Mouse (Mus musculus): ENCODE results near the gene Ick. TPM values are rescaled to one million over a fixed set of nuclear protein-coding genes. Genes with fewer than 3 reads are reported as not detected.
"Not testable (repeated sequence)": the region's sequence is repeated elsewhere in the genome, so short reads cannot be mapped to it uniquely, and the experiment has no call there.

Ick gene
- total RNA-seq, 2 experiments from 2014 or later: 13.7 to 15.3 TPM

- intact Hi-C loops (cut with DNase I): no loop called here
Observed at GRCm38 (mm10) chr9:78138044-78138676, 29.2 kb downstream of the Ick start.

GRCm38 (mm10) chr9:78139463-78139862 lies 30.5 kb downstream of the Ick start:
- intact Hi-C loops (cut with DNase I): no loop called here
- peak in 1 of 2 experiments; percentile 45 for DNase-seq

More at GRCm38 (mm10) chr9:78138044-78138676, 29.2 kb downstream of the Ick start:
- DNase-seq: peak; percentile 49 to 55

GRCm38 (mm10) chr9:78146099-78146498 lies 37.1 kb downstream of the Ick start:
- no peak for DNase-seq
- intact Hi-C loops (cut with DNase I): no loop called here

GRCm38 (mm10) chr9:78146627-78147026 lies 37.6 kb downstream of the Ick start:
- intact Hi-C loops (cut with DNase I): no loop called here

GRCm38 (mm10) chr9:78148149-78148548 lies 39.2 kb downstream of the Ick start:
- DNase-seq: no peak
- intact Hi-C loops (cut with DNase I): no loop called here

More at GRCm38 (mm10) chr9:78146627-78147026, 37.6 kb downstream of the Ick start:
- no peak for DNase-seq

- DNase-seq; intact Hi-C loops (cut with DNase I): not testable (repeated sequence)
Observed at GRCm38 (mm10) chr9:78149770-78150169, 40.8 kb downstream of the Ick start.

- intact Hi-C loops (cut with DNase I): loop anchor here (1.0 kb wide), 1 partner anchor 41 kb away; no protein-coding TSS in a partner anchor
- no peak for DNase-seq
Observed at GRCm38 (mm10) chr9:78154211-78154977, 45.4 kb downstream of the Ick start.

- no peak for DNase-seq
- intact Hi-C loops (cut with DNase I): no loop called here
Observed at GRCm38 (mm10) chr9:78157221-78157620, 48.2 kb downstream of the Ick start.

GRCm38 (mm10) chr9:78163291-78163690 lies 54.3 kb downstream of the Ick start:
- intact Hi-C loops (cut with DNase I): no loop called here
- no peak for DNase-seq

- intact Hi-C loops (cut with DNase I): no loop called here
Observed at GRCm38 (mm10) chr9:78164741-78165140, 55.7 kb downstream of the Ick start.

GRCm38 (mm10) chr9:78165454-78165853 lies 56.5 kb downstream of the Ick start:
- intact Hi-C loops (cut with DNase I): no loop called here
- no peak for DNase-seq

More at GRCm38 (mm10) chr9:78164741-78165140, 55.7 kb downstream of the Ick start:
- no peak for DNase-seq

- DNase-seq: no peak
- intact Hi-C loops (cut with DNase I): no loop called here
Observed at GRCm38 (mm10) chr9:78166694-78167452, 57.9 kb downstream of the Ick start.

- no peak for DNase-seq
- intact Hi-C loops (cut with DNase I): no loop called here
Observed at GRCm38 (mm10) chr9:78167453-78167969, 58.5 kb downstream of the Ick start.

- intact Hi-C loops (cut with DNase I): no loop called here
- no peak for DNase-seq
Observed at GRCm38 (mm10) chr9:78168864-78169263, 59.9 kb downstream of the Ick start.

- intact Hi-C loops (cut with DNase I): loop anchor here (10.0 kb wide), 1 partner anchor 259 kb away; the partner anchor contains the start of gene Elovl5
- DNase-seq: no peak
Observed at GRCm38 (mm10) chr9:78174016-78174415, 65.0 kb downstream of the Ick start.

GRCm38 (mm10) chr9:78174925-78175276 lies 65.9 kb downstream of the Ick start:
- DNase-seq: not testable (repeated sequence)
- intact Hi-C loops (cut with DNase I): loop anchor here (10.0 kb wide), 1 partner anchor 260 kb away; the partner anchor contains the start of gene Elovl5

- DNase-seq: peak; percentile 95
- intact Hi-C loops (cut with DNase I): loop anchor here (2.0 to 10.0 kb wide), 3 partner anchors 15 to 261 kb away; partner anchors contain the start of gene Elovl5
Observed at GRCm38 (mm10) chr9:78175277-78176200, 66.5 kb downstream of the Ick start.

GRCm38 (mm10) chr9:78176201-78176727 lies 67.3 kb downstream of the Ick start:
- peak; percentile 62 to 64 for DNase-seq
- intact Hi-C loops (cut with DNase I): loop anchor here (2.0 to 10.0 kb wide), 3 partner anchors 15 to 261 kb away; partner anchors contain the start of gene Elovl5

GRCm38 (mm10) chr9:78176831-78177230 lies 67.8 kb downstream of the Ick start:
- intact Hi-C loops (cut with DNase I): loop anchor here (2.0 to 10.0 kb wide), 3 partner anchors 14 to 262 kb away; partner anchors contain the start of gene Elovl5
- no peak for DNase-seq

Data from heart, postnatal 36 days (tissue).